Mouse (Mus musculus) midbrain, postnatal 0 days (tissue): ENCODE data around the gene Gm11939. TPM values are rescaled to one million over a fixed set of nuclear protein-coding genes. Genes with fewer than 3 reads are reported as not detected.
"Not testable (repeated sequence)": the region's sequence is repeated elsewhere in the genome, so short reads cannot be mapped to it uniquely, and the experiment has no call there.

ENCODE experiments used
- ATAC-seq: fragments of 200-750 bp; cut with Nextera tagmentation; 2 replicates; pipeline ENCODE4 v1.8.0; 2017; ENCODE audit warnings: moderate number of reproducible peaks, mild to moderate bottlenecking, moderate TSS enrichment, moderate library complexity; ENCODE audit not compliant: low FRiP score
- DNase-seq: peaks from one replicate; pipeline ENCODE4 v3.0.0-alpha.2; 2015; ENCODE audit warnings: low spot score
- H3K27ac ChIP-seq: fragments of 300-500 bp; sonication (generic); 2 replicates; pipeline ENCODE4 v1.5.1; 2014; ENCODE audit warnings: low read depth, mild to moderate bottlenecking, low read length, mixed read lengths
- H3K27me3 ChIP-seq: fragments of 300-500 bp; sonication (generic); 2 replicates; pipeline ENCODE4 v1.6.1; 2014; ENCODE audit warnings: low read length, control low read depth, mixed read lengths; ENCODE audit not compliant: insufficient read depth
- H3K36me3 ChIP-seq: fragments of 300-500 bp; sonication (generic); 2 replicates; pipeline ENCODE4 v1.6.1; 2014; ENCODE audit warnings: low read length, control low read depth, mixed read lengths; ENCODE audit not compliant: insufficient read depth
- H3K4me1 ChIP-seq: fragments of 300-500 bp; sonication (generic); 2 replicates; pipeline ENCODE4 v1.6.1; 2014; ENCODE audit warnings: mild to moderate bottlenecking, control low read depth, antibody characterized with exemption, low read length, mixed read lengths; ENCODE audit not compliant: insufficient read depth
- H3K4me2 ChIP-seq: fragments of 300-500 bp; sonication (generic); 2 replicates; pipeline ENCODE4 v1.6.1; 2014; ENCODE audit warnings: low read depth, mild to moderate bottlenecking, low read length, mixed read lengths; ENCODE audit not compliant: poor library complexity, severe bottlenecking
- H3K4me3 ChIP-seq: fragments of 300-500 bp; sonication (generic); 2 replicates; pipeline ENCODE4 v1.5.1; 2014; ENCODE audit warnings: low read depth, mild to moderate bottlenecking, low read length, moderate library complexity
- H3K9ac ChIP-seq: fragments of 300-500 bp; sonication (generic); replicated peaks from 2 replicates; pipeline ENCODE4 v1.6.1; 2014; ENCODE audit warnings: mild to moderate bottlenecking, low read length, moderate library complexity, mixed read lengths; ENCODE audit not compliant: poor library complexity, severe bottlenecking
- H3K9me3 ChIP-seq: fragments of 300-500 bp; sonication (generic); 2 replicates; pipeline ENCODE4 v1.6.1; 2016; ENCODE audit warnings: low read length, control low read depth
- CTCF ChIP-seq: IDR thresholded peaks from 2 replicates; pipeline ENCODE4 v1.5.1; 2016; ENCODE audit warnings: antibody characterized with exemption, mild to moderate bottlenecking
- WGBS: fragments of 180-500 bp; shearing (Covaris S2); extraction: QIAGEN DNeasy Blood & Tissue Kit; methylation state at CpG from one replicate; pipeline ENCODE4 v1.1.7; 2014; 5-methylcytosine and 5-hydroxymethylcytosine counted together
- polyA plus RNA-seq: library from polyadenylated mRNA; unstranded; fragments of >200 nt; fragmentation: Nextera tagmentation; extraction: Ambion mirVana; gene quantifications from 2 replicates; pipeline ENCODE4 v1.2.1, GENCODE M21; 2015
- total RNA-seq: library from RNA; depleted of rRNA; stranded (reverse); fragments of >200 nt; gene quantifications from 2 replicates; pipeline ENCODE4 v1.2.3, GENCODE M21; 2014; rRNA removed

Gm11939 gene
- not detected in 2 replicates for total RNA-seq
- not detected in 2 replicates for polyA plus RNA-seq

DNA sequence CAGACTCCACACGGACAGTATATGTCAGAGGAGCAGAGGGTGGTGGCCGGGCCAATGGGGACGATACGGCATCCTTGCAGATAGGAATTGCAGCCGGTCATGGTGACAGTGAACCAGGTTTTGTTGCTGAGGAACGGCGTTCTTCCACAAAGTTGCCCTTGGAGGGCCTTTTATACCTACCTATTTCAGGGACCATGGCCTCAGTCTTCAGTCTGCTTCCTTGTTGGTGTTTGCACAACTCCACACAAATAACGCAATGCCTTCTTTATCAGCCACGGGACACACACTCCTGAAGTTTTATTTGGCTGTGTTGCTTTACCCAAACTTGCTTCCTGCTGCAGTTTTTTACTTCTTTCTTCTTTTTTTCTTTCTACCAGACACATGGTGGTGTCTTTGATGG lies at the start of gene Gm11939:
Gene Gm11939, minus strand, starts transcription at position 101 of the 400 bp plus-strand sequence.
- WGBS: 90% methylated on average over 9 of the region's 9 CpGs
- Histone ChIP-seq H3K9me3 (no peaks in the 10 kb centered on the region), H3K9ac (no peak within 1 kb of the TSS), H3K27ac (no peak within 1 kb of the TSS), H3K4me1 (no peaks in the 10 kb centered on the region), H3K36me3 (no peaks in the 10 kb centered on the region), H3K4me2 (no peak within 1 kb of the TSS), H3K4me3 (no peak within 1 kb of the TSS), H3K27me3 (no peaks in the 10 kb centered on the region)
- DNase-seq (no peak), ATAC-seq (no peak)
- no peak for TF ChIP-seq CTCF

DNA sequence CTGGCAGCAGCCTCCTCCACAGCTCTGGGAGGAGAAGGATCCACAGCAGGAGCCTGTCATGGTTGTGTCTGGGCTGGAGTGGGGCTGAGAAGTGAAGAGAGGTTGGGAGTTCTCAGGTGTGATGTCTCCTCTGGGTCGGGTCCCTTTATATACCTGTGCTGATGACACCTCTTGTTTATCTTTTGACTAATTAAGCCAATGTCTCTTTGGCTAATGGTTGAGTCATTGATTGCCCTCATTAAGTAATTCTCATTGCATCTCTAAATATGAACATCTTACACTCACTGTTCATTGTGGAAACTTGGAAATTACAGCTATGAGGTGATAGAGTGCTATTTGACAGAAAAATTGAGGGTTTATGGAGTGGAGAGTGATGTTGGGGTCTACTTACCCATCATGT lies 43.9 kb upstream of the Gm11939 start, which contains the start of gene Gm11938:
Gene Gm11938, minus strand, starts transcription at position 101 of the 400 bp plus-strand sequence.
- not testable (repeated sequence) for H3K4me2 ChIP-seq, H3K4me3 ChIP-seq, H3K4me1 ChIP-seq, DNase-seq, H3K27me3 ChIP-seq, H3K9me3 ChIP-seq, H3K36me3 ChIP-seq, H3K9ac ChIP-seq, ATAC-seq, H3K27ac ChIP-seq
- 86% methylated on average over 1 of the region's 1 CpGs for WGBS

DNA sequence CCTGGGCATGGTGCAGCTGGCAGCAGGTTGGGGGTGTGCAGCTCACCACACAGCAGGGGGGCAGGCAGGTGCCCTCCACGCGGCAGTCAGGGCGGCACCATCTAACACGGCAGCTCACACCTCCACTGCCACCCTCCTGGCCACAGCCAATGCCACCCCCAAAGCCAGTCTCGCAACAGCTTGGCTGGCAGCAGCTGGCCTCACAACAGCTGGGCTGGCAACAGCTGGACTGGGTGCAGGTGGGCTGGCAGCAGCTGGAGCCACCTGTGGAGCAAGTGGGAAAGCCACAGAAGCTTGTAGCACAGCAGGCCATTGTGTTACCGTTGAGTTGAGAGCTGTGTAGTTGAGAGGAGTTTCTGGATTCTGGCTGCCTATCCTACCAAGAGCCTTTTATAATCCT lies 38.5 kb upstream of the Gm11939 start, which contains the start of gene Krtap9-3:
Gene Krtap9-3, minus strand, starts transcription at position 364 of the 400 bp plus-strand sequence.
- not testable (repeated sequence) for H3K36me3 ChIP-seq, H3K9me3 ChIP-seq, DNase-seq, H3K27ac ChIP-seq, H3K4me3 ChIP-seq, H3K9ac ChIP-seq, ATAC-seq, H3K4me2 ChIP-seq, H3K27me3 ChIP-seq, H3K4me1 ChIP-seq
- WGBS: 86% methylated on average over 6 of the region's 6 CpGs

DNA sequence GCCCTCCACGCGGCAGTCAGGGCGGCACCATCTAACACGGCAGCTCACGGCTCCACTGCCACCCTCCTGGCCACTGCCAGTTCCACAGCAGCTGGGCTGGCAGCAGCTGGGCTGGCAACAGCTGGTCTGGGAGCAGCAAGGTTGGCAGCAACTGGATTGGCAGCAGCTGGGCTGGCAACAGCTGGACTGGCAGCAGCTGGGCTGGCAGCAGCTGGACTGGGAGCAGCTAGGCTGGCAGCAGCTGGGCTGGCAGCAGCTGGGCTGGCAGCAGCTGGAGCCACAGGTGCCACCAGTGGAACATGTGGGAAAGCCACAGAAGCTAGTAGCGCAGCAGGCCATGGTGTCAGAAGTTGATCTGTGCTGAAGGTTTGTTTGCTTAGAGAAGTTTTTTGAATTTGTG lies 31.7 kb upstream of the Gm11939 start, which contains the start of gene Krtap1-3:
Gene Krtap1-3, minus strand, starts transcription at position 359 of the 400 bp plus-strand sequence.
- Histone ChIP-seq H3K27me3 (no peaks in the 10 kb centered on the region), H3K4me3 (no peak within 1 kb of the TSS), H3K4me1 (no peaks in the 10 kb centered on the region), H3K4me2 (no peak within 1 kb of the TSS), H3K27ac (no peak within 1 kb of the TSS), H3K9ac (no peak within 1 kb of the TSS), H3K9me3 (no peaks in the 10 kb centered on the region), H3K36me3 (no peaks in the 10 kb centered on the region)
- no peak for TF ChIP-seq CTCF
- 88% methylated on average over 6 of the region's 6 CpGs for WGBS
- DNase-seq (no peak), ATAC-seq (no peak)

DNA sequence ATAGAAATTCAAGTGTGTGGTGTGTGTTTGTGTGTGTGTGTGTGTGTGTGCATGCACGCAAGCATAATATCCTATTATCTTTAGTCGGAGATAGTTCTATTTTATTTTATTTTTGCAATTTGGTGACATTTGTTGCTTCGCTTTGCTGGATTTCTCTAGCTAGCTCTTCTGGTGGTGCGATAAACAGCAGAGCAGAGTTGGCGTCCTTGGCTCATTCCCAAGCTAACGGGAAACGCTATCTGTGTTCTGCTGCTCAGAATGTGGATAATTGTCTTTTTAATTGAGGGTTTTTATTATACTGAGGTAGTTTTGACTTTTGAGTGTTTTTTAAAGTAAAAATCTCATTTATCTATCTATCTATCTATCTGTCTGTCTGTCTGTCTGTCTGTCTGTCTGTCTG lies 25.8 kb upstream of the Gm11939 start:
- Histone ChIP-seq H3K9ac (no peak overlapping the region), H3K4me2 (no peak overlapping the region), H3K27me3 (no peaks in the 10 kb centered on the region), H3K27ac (no peak overlapping the region), H3K4me1 (no peaks in the 10 kb centered on the region), H3K36me3 (no peaks in the 10 kb centered on the region), H3K4me3 (no peak overlapping the region), H3K9me3 (no peaks in the 10 kb centered on the region)
- no peak for TF ChIP-seq CTCF
- DNase-seq (no peak), ATAC-seq (no peak)
- 89% methylated on average over 7 of the region's 7 CpGs for WGBS

- WGBS: 84% methylated on average over 5 of the region's 5 CpGs
- H3K9ac ChIP-seq: no peak within 1 kb of the TSS
Measured at GRCm38 (mm10) chr11:99583245-99583704, 24.0 kb upstream of the Gm11939 start, which contains the start of gene Krtap1-4. Gene Krtap1-4, minus strand, starts transcription at chr11:99583654.

More at GRCm38 (mm10) chr11:99583245-99583704, 24.0 kb upstream of the Gm11939 start, which contains the start of gene Krtap1-4:
- Histone ChIP-seq H3K27me3 (no peaks in the 10 kb centered on the region), H3K9me3 (no peaks in the 10 kb centered on the region), H3K27ac (no peak within 1 kb of the TSS), H3K36me3 (no peaks in the 10 kb centered on the region), H3K4me2 (no peak within 1 kb of the TSS), H3K4me3 (no peak within 1 kb of the TSS), H3K4me1 (no peaks in the 10 kb centered on the region)
- TF ChIP-seq CTCF: no peak
- ATAC-seq (no peak), DNase-seq (no peak)
